Comparison of ENCODE assay signal across 8 mouse cellular contexts in genomic region chr15:84613536-84614527, GRCm38 (mm10). TPM values are rescaled to one million over a fixed set of nuclear protein-coding genes. Genes with fewer than 3 reads are reported as not detected.
DNase-seq lines count a peak whose midpoint lies in the region; ATAC-seq and TF ChIP-seq lines count a peak whose summit lies in the region.

No protein-coding gene starts in this region.

- TF ChIP-seq CTCF in ES-Bruce4 (IDR thresholded peaks at IDR 0.05; ENCODE audit: low read depth, low read length): peak; percentile 99
- TF ChIP-seq CTCF in stomach, postnatal 0 days (IDR thresholded peaks at IDR 0.05; ENCODE audit: low read depth): peak; percentile 100

- intact Hi-C loops in heart, postnatal 14 days (cut with DNase I): loop anchor here (1.0 to 10.0 kb wide), 6 partner anchors 77 to 499 kb away; no protein-coding TSS in a partner anchor

- no peak overlapping the region for H3K4me3 ChIP-seq in ES-Bruce4 (ENCODE audit: low read depth, low read length)
- H3K4me3 ChIP-seq in forebrain, embryonic 15.5 days: no peak overlapping the region
- H3K4me3 ChIP-seq in liver, embryonic 16.5 days (ENCODE audit: low read depth, low read length): no peak overlapping the region
- H3K4me3 ChIP-seq in neural tube, embryonic 13.5 days: no peak overlapping the region
- H3K4me3 ChIP-seq in stomach, postnatal 0 days (ENCODE audit: low read depth, low read length): no peak overlapping the region

- WGBS in forebrain, embryonic 15.5 days: 47% methylated on average over 17 of the region's 17 CpGs
- 44% methylated on average over 17 of the region's 17 CpGs for WGBS in large intestine, adult 2 months
- 43% methylated on average over 17 of the region's 17 CpGs for WGBS in liver, embryonic 16.5 days (ENCODE audit: insufficient replicate concordance)
- WGBS in neural tube, embryonic 13.5 days: 55% methylated on average over 17 of the region's 17 CpGs
- 42% methylated on average over 17 of the region's 17 CpGs for WGBS in stomach, postnatal 0 days

- peak; percentile 74 for ATAC-seq in forebrain, embryonic 15.5 days (replicated peaks)
- ATAC-seq in liver, embryonic 16.5 days (ENCODE audit: low read depth): peak; percentile 47
- peak; percentile 72; the same call in 1 of the 2 replicates for ATAC-seq in neural tube, embryonic 13.5 days (ENCODE audit: low read depth)
- ATAC-seq in stomach, postnatal 0 days (ENCODE audit: low FRiP score, low TSS enrichment): peak; percentile 55

- H3K9me3 ChIP-seq in ES-Bruce4 (replicated peaks; ENCODE audit: control insufficient read depth, insufficient read depth, low read length, poor library complexity, severe bottlenecking): no peaks in the 10 kb centered on the region
- no peaks in the 10 kb centered on the region for H3K9me3 ChIP-seq in forebrain, embryonic 15.5 days
- no peaks in the 10 kb centered on the region for H3K9me3 ChIP-seq in liver, embryonic 16.5 days (replicated peaks; ENCODE audit: control insufficient read depth, low read length)
- H3K9me3 ChIP-seq in neural tube, embryonic 13.5 days: no peaks in the 10 kb centered on the region
- H3K9me3 ChIP-seq in stomach, postnatal 0 days (ENCODE audit: control insufficient read depth, low read length): no peaks in the 10 kb centered on the region

- TF ChIP-seq POLR2A in ES-Bruce4 (IDR thresholded peaks at IDR 0.05; ENCODE audit: insufficient read depth, low read length): no peak

- no peaks in the 10 kb centered on the region for H3K27me3 ChIP-seq in ES-Bruce4 (ENCODE audit: control insufficient read depth, insufficient read depth, low read length, poor library complexity, severe bottlenecking)
- H3K27me3 ChIP-seq in forebrain, embryonic 15.5 days: peaks cover 9% of the 10 kb centered on the region; the same call in 1 of the 2 replicates
- H3K27me3 ChIP-seq in liver, embryonic 16.5 days (ENCODE audit: control insufficient read depth, insufficient read depth, low read depth, low read length): no peaks in the 10 kb centered on the region
- H3K27me3 ChIP-seq in neural tube, embryonic 13.5 days: peaks cover 29% of the 10 kb centered on the region
- no peaks in the 10 kb centered on the region for H3K27me3 ChIP-seq in stomach, postnatal 0 days (ENCODE audit: control insufficient read depth, insufficient read depth, low read length)

- no peak overlapping the region for H3K9ac ChIP-seq in ES-Bruce4 (ENCODE audit: low read depth, poor library complexity, severe bottlenecking)
- no peak overlapping the region for H3K9ac ChIP-seq in forebrain, embryonic 15.5 days (replicated peaks)
- H3K9ac ChIP-seq in liver, embryonic 16.5 days (ENCODE audit: low read depth, low read length): no peak overlapping the region
- no peak overlapping the region for H3K9ac ChIP-seq in neural tube, embryonic 13.5 days
- H3K9ac ChIP-seq in stomach, postnatal 0 days (ENCODE audit: low read length): no peak overlapping the region

- H3K4me2 ChIP-seq in forebrain, embryonic 15.5 days (replicated peaks): no peak overlapping the region
- no peak overlapping the region for H3K4me2 ChIP-seq in liver, embryonic 16.5 days (ENCODE audit: low read depth, low read length)
- H3K4me2 ChIP-seq in neural tube, embryonic 13.5 days: no peak overlapping the region
- H3K4me2 ChIP-seq in stomach, postnatal 0 days (replicated peaks; ENCODE audit: low read depth): no peak overlapping the region

- H3K4me1 ChIP-seq in ES-Bruce4 (ENCODE audit: control insufficient read depth, insufficient read depth, low read length): no peaks in the 10 kb centered on the region
- H3K4me1 ChIP-seq in forebrain, embryonic 15.5 days: peaks cover 12% of the 10 kb centered on the region
- H3K4me1 ChIP-seq in liver, embryonic 16.5 days (ENCODE audit: control insufficient read depth, low read depth, low read length): no peaks in the 10 kb centered on the region
- H3K4me1 ChIP-seq in neural tube, embryonic 13.5 days (replicated peaks): peaks cover 38% of the 10 kb centered on the region
- H3K4me1 ChIP-seq in stomach, postnatal 0 days (replicated peaks; ENCODE audit: control insufficient read depth, insufficient read depth): no peaks in the 10 kb centered on the region

- H3K36me3 ChIP-seq in ES-Bruce4 (ENCODE audit: control insufficient read depth, insufficient read depth, low read length, poor library complexity, severe bottlenecking): no peaks in the 10 kb centered on the region
- no peaks in the 10 kb centered on the region for H3K36me3 ChIP-seq in forebrain, embryonic 15.5 days
- H3K36me3 ChIP-seq in liver, embryonic 16.5 days (ENCODE audit: control insufficient read depth, insufficient read depth): no peaks in the 10 kb centered on the region
- no peaks in the 10 kb centered on the region for H3K36me3 ChIP-seq in neural tube, embryonic 13.5 days
- no peaks in the 10 kb centered on the region for H3K36me3 ChIP-seq in stomach, postnatal 0 days (ENCODE audit: control insufficient read depth, insufficient read depth, low read length)

- DNase-seq in cerebellum, adult 11 months: peak; percentile 80
- DNase-seq in heart, postnatal 14 days: peak; percentile 89 to 95
- DNase-seq in large intestine, adult 2 months (ENCODE audit: low read depth, low spot score): peak; percentile 38
- DNase-seq in stomach, postnatal 0 days (ENCODE audit: low spot score): peak; percentile 87

- H3K27ac ChIP-seq in ES-Bruce4 (ENCODE audit: insufficient read depth, low read length): no peak overlapping the region
- no peak overlapping the region for H3K27ac ChIP-seq in forebrain, embryonic 15.5 days (replicated peaks)
- no peak overlapping the region for H3K27ac ChIP-seq in liver, embryonic 16.5 days (ENCODE audit: low read length)
- H3K27ac ChIP-seq in neural tube, embryonic 13.5 days (replicated peaks): 0 out of 2 replicates have a peak overlapping the region, but pooled peaks have one; percentile 18
- H3K27ac ChIP-seq in stomach, postnatal 0 days (replicated peaks): no peak overlapping the region

- no peak for TF ChIP-seq EP300 in ES-Bruce4 (IDR thresholded peaks at IDR 0.05; ENCODE audit: insufficient read depth, low read depth, low read length)
- no peak for TF ChIP-seq EP300 in stomach, postnatal 0 days (optimal IDR thresholded peaks at IDR 0.05)

RNA-seq across cellular contexts. Expression of gene Prr5, which starts 55.6 kb away (rescaled TPM):
- polyA plus RNA-seq in ES-Bruce4 (2011; ENCODE audit: insufficient read depth, insufficient read length, low read depth, missing spikeins): 17.3 and 18.9 TPM in 2 replicates
- polyA plus RNA-seq in forebrain, embryonic 15.5 days (2015; fragmentation: Nextera tagmentation; extraction: Ambion mirVana): 11.5 and 11.8 TPM in 2 replicates
- total RNA-seq in heart, postnatal 14 days (2021): 1 to 10 TPM; 5.6 to 8.3 TPM
- 52.4 and 54.3 TPM in 2 replicates for polyA plus RNA-seq in large intestine, adult 2 months (2012; rRNA removed)
- polyA plus RNA-seq in liver, embryonic 16.5 days (2015; fragmentation: Nextera tagmentation; extraction: Ambion mirVana): 4.5 and 5.2 TPM in 2 replicates
- polyA plus RNA-seq in neural tube, embryonic 13.5 days (2015; fragmentation: Nextera tagmentation; extraction: Ambion mirVana): 21.9 and 24.2 TPM in 2 replicates
- 18.2 and 20.3 TPM in 2 replicates for polyA plus RNA-seq in stomach, postnatal 0 days (2015; fragmentation: Nextera tagmentation; extraction: Ambion mirVana)

RNA-seq across cellular contexts. Expression of gene Rtl6, which starts 56.2 kb away (rescaled TPM):
- 5.0 and 5.1 TPM in 2 replicates for polyA plus RNA-seq in ES-Bruce4 (2011; ENCODE audit: insufficient read depth, insufficient read length, low read depth, missing spikeins)
- 65.1 and 68.2 TPM in 2 replicates for polyA plus RNA-seq in forebrain, embryonic 15.5 days (2015; fragmentation: Nextera tagmentation; extraction: Ambion mirVana)
- total RNA-seq in heart, postnatal 14 days (2021): 1 to 10 TPM; 7.2 to 7.4 TPM
- polyA plus RNA-seq in large intestine, adult 2 months (2012; rRNA removed): 3.0 TPM in 2 replicates
- polyA plus RNA-seq in liver, embryonic 16.5 days (2015; fragmentation: Nextera tagmentation; extraction: Ambion mirVana): 0.81 and 1.0 TPM in 2 replicates
- 46.1 and 49.7 TPM in 2 replicates for polyA plus RNA-seq in neural tube, embryonic 13.5 days (2015; fragmentation: Nextera tagmentation; extraction: Ambion mirVana)
- polyA plus RNA-seq in stomach, postnatal 0 days (2015; fragmentation: Nextera tagmentation; extraction: Ambion mirVana): 3.5 and 3.8 TPM in 2 replicates

Comparison
In these comparisons a context has a peak if more than half of its experiments do, and no peak if none do; other contexts are left out.
1. DNase-seq: peak in every context shown above with its lines; median percentile 92 in heart, postnatal 14 days; 87 in stomach, postnatal 0 days; 80 in cerebellum, adult 11 months; 38 in large intestine, adult 2 months.